Mouse (Mus musculus) T-helper 2 cell (primary cell): Measurements from ENCODE around the gene Fut8.

ENCODE experiments used
- in situ Hi-C: fragments of 300-600 bp; cut with MboI, MseI; formaldehyde crosslinking; loops from one replicate; pipeline ENCODE4 v1.15.1; 2025; ENCODE audit warnings: high pct_unique_total_duplicates

The Fut8 gene

GRCm38 (mm10) chr12:77237950-77238530, at the start of gene Fut8:
Fut8 (plus strand) TSS chr12:77238125.
- in situ Hi-C loops: no loop called here

- in situ Hi-C loops: no loop called here
These were observed 48.8 kb upstream of the Fut8 start for GRCm38 (mm10) chr12:77189161-77189560.

DNA sequence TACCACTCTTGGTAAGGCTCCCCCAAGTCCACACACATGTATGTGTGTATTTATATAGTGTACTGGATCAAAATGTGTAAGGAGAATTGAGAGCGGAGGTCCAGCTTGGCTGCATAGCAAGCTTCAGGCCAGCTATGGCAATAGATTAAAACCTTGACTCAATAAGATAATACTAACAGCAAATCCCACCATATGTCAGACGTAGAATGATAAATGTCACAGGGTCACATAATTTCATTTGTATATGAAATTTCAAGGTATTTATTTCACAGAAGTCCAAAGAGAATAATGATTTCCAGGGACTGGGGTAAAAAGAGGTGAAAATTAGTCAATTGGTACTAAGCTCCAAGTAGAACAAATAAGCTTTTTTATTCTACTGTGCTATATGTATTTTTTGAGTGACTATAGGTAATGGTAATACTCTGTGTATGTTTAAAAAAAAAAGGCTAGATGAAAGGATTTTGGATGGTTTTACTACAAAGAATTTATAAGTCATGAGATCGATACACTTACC, 47.9 kb upstream of the Fut8 start:
- in situ Hi-C loops: loop anchor here (5.0 kb wide), 1 partner anchor 98 kb away; no protein-coding TSS in a partner anchor

- in situ Hi-C loops: loop anchor here (5.0 kb wide), 1 partner anchor 99 kb away; no protein-coding TSS in a partner anchor
These were observed 46.2 kb upstream of the Fut8 start for GRCm38 (mm10) chr12:77191478-77192271.

DNA sequence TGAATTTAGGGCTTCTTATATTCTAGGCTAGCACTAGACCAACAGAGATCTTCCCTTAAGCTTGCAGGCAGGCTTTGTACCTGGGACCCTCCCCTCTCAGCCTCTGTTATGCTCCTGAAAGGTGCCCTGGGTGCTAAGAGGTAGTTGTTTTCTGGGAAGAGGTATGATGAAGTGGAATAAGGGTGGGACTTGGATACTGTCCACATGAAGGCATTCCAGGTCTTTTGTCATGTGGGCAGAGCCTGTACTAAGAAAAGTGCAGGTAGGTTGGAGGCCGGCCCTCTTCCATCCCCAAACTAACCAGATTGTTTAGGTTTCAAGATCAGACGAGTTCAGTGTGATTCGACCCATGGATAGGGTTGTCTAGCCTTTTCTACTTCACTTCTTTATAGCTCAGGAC, 45.2 kb upstream of the Fut8 start:
- in situ Hi-C loops: loop anchor here (5.0 kb wide), 1 partner anchor 100 kb away; no protein-coding TSS in a partner anchor

- in situ Hi-C loops: loop anchor here (5.0 kb wide), 1 partner anchor 101 kb away; no protein-coding TSS in a partner anchor
These were observed 44.7 kb upstream of the Fut8 start for GRCm38 (mm10) chr12:77193225-77193716.

- in situ Hi-C loops: no loop called here
These were observed 42.9 kb upstream of the Fut8 start for GRCm38 (mm10) chr12:77195044-77195443.

DNA sequence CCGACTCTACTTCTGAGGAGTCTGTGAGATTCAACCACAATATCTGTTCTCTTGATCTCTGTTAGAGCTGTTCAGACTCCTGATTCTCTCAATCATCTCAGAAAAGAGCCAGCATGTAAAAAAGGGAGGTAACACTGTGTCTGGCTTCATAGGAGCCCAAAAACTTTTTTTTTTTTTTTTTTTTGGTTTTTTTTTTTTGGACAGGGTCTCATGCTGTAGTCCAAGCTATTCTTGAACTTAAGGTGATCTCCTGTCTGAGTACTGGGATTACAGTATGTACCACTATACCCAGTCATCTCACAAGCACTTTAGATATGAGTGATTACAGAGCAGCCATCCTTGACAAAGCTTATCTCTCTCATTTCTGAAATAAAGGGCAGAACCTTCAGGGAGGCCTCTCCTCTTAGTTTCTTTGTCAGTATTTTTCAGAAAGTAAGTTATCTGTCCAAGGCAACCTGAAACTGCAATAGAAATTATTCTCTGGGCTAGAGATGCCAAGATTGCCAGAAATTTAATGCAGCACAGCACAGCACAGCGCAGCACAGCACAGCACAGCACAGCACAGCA, 41.3 kb upstream of the Fut8 start:
- in situ Hi-C loops: no loop called here

- in situ Hi-C loops: no loop called here
These were observed 40.8 kb upstream of the Fut8 start for GRCm38 (mm10) chr12:77197121-77197599.

DNA sequence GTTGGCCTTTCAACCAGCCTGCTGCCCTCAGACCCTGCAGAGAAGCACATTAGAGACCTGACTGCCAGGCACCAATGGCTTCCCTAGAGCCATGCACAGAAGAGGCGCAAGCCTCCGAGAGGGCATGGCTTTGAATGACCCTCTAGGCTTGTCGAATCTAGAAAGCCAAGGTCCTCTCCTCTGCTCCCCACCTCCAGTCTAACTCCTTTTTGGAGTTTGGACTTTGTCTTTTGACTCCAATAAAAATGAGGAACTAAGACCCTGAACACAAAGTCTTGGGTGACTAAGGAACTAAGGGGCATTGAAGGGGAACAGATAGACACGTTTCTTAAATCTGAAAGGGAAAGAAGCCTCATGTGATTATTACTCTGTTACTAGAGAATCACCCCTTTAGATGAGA, 39.7 kb upstream of the Fut8 start:
- in situ Hi-C loops: no loop called here

DNA sequence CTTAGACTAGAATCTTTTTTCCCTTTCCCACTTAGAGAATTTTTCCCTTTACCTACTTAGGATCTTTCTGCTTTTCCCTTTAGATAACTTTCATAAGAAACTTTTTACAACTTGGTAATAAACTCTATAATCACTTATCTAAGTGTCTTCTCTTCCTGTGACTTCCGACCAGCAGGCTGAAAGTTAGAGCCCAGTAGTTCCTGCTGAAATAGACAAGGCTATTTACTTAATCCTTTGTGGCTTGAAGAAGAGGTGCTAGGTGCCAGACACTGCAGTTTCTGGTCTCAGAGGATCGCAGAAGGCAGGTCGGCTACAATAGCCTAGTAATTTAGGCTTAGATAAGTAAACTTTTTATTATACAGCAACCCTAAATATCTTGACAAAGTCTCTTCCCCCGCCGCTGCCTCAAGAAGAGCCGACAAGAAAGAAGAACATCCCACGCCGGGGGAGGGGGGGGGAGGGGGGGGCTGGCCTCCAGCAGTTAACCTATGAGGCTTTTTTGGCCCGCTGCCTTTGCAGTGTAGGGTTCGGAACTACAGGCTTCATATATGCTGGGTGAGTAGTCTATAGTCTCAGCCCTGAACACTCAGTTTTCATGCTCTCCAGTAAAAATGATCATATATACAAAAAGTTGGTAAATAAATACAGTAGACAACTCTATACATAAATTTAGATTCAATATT, 36.3 kb upstream of the Fut8 start:
- in situ Hi-C loops: no loop called here

DNA sequence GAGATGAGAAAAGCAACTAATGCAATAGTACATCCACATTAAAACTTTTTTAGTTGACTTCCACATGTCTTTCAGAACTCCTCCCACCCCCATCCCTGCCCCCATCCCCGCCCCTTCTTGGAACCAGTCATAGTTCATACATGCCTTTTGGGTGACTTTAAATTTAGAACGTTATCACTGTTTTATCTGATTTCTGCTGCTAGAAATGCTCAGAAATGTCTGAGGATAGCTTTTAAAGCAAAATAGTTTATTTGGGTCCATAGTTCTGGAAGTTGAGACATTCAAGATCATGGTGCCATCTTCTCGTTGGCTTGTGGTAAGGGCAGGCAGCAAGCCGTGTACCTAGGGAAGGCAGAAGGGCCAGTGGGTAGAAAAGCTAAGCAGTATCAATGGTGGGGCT, 34.8 kb upstream of the Fut8 start:
- in situ Hi-C loops: no loop called here

DNA sequence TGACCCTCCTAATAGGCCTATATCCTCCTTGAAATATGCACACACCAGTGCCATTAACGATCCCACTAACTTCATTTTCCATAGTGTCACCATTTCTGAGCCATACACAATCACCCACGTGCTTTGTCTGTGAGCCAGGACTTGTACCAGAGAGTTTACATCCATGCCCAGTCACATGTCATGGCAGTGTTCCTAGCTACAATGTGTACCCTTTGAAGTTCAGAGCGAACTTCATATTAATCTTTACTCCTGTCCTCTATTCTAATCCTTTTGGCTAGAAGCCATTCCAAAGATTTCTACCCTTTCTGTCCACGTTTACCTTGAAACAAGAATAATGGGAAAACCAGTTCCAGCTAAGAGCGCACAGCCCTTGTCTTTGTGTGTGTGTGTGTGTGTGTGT, 31.1 kb upstream of the Fut8 start:
- in situ Hi-C loops: no loop called here

GRCm38 (mm10) chr12:77208056-77208455, 29.9 kb upstream of the Fut8 start:
- in situ Hi-C loops: no loop called here

- in situ Hi-C loops: no loop called here
These were observed 29.2 kb upstream of the Fut8 start for GRCm38 (mm10) chr12:77208576-77209180.

DNA sequence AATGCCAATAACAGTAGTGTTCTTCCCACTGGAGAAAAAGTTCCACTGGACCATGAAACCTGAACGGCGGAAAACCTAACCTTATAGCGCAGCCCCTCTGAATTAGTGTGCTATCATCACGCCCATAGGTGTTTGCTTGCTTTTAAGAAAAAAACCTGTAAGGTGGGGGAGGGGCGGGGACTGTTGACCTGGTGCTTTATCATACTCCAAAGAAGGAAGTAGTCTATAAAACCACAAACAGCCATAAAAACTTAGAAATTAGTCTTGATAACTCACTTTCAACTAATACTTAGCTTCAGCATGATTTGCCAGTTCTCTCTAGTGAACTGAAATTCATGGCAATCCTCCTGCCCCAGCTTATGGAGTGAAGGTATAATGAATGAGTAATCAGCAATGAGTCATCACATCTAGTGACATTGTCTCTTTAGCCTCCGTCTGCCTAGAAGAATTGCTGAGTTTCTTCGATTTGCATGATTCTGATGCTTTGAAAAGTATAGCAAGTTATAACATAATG, 26.2 kb upstream of the Fut8 start:
- in situ Hi-C loops: no loop called here

- in situ Hi-C loops: no loop called here
These were observed 23.9 kb upstream of the Fut8 start for GRCm38 (mm10) chr12:77213896-77214564.

DNA sequence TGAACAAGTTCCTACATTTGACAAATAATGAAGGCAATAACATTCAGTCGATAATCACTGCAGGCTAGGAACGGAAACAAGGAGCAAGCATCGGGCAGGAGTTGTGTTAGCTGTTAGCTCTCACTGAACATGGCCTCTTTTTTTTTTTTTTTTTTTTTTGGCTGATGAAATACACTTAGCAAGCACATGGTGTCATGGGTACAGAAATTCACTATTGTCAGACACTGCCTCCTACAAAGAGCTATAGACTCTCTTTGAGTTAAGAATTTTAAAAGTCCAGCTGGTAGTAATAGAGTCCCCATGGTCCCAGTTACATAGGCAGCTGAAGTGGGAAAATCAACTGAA, 23.4 kb upstream of the Fut8 start:
- in situ Hi-C loops: no loop called here

- in situ Hi-C loops: no loop called here
These were observed 21.3 kb upstream of the Fut8 start for GRCm38 (mm10) chr12:77216511-77217192.

GRCm38 (mm10) chr12:77220616-77221015, 17.3 kb upstream of the Fut8 start:
- in situ Hi-C loops: no loop called here
